Mouse (Mus musculus) small intestine, adult 2 months (tissue): ENCODE data around the gene Tyw3.

Source experiments
- CTCF ChIP-seq: fragments of 200-500 bp; IDR thresholded peaks from 2 replicates; pipeline ENCODE4 v1.5.1; 2012; ENCODE audit warnings: low read depth, mild to moderate bottlenecking, control low read depth, inconsistent platforms, low read length, moderate library complexity, mixed read lengths; ENCODE audit not compliant: insufficient replicate concordance, insufficient read length; ENCODE audit errors: extremely low read depth
- POLR2A ChIP-seq: fragments of 200-500 bp; IDR thresholded peaks from 2 replicates; pipeline ENCODE4 v1.6.1; 2012; ENCODE audit warnings: low read depth, mild to moderate bottlenecking, control low read depth, inconsistent platforms, low read length, moderate library complexity

DNA sequence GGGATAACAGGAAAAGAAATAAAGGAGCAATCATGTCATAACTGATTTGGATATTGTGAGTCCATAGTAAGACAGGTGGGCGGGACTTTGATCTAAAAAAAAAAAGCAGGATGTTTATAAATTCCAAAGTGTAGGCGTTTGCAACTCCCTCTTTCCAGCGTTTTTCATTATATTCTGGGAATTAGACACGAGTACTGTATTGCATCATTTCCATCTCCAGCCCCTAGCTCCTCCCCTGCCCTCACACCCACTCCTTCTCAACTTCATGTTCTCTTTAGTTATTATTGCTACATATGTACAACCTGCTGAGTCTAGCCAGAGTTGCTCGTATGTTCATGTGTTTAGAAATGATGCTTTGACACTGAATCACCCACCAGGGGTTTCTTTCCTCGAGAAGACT is 23.2 kb downstream of the Tyw3 start:
- TF ChIP-seq POLR2A (no peak), CTCF (no peak)
